Mouse (Mus musculus): ENCODE results near the gene Map2k7. TPM values are rescaled to one million over a fixed set of nuclear protein-coding genes. Genes with fewer than 3 reads are reported as not detected.
"Not testable (repeated sequence)": the region's sequence is repeated elsewhere in the genome, so short reads cannot be mapped to it uniquely, and the experiment has no call there.

Gene Map2k7
- polyA plus RNA-seq, 1 experiment from 2014 or later = 9.5 TPM

- peak; percentile 93 for ATAC-seq (ENCODE audit: low read depth)
- H3K9me3 ChIP-seq (replicated peaks; ENCODE audit: control insufficient read depth, low read length) = no peaks in the 10 kb centered on the region
- no peaks in the 10 kb centered on the region for H3K27me3 ChIP-seq (ENCODE audit: control insufficient read depth, insufficient read depth, low read depth, low read length)
- H3K27ac ChIP-seq (ENCODE audit: low read length) = peak within 1 kb of the TSS; percentile 86
- under 1% methylated on average over 69 of the region's 69 CpGs for WGBS (ENCODE audit: insufficient replicate concordance)
- peak within 1 kb of the TSS; percentile 92 for H3K4me2 ChIP-seq (ENCODE audit: low read depth, low read length)
- H3K9ac ChIP-seq (ENCODE audit: low read depth, low read length) = peak within 1 kb of the TSS; percentile 97
- H3K4me3 ChIP-seq (ENCODE audit: low read depth, low read length) = peak within 1 kb of the TSS; percentile 98
- H3K36me3 ChIP-seq (ENCODE audit: control insufficient read depth, insufficient read depth) = peaks cover 3% of the 10 kb centered on the region; the same call in 1 of the 2 replicates
- H3K4me1 ChIP-seq (ENCODE audit: control insufficient read depth, low read depth, low read length) = peaks cover 17% of the 10 kb centered on the region
These were observed 14.6 kb downstream of the Map2k7 start, which contains the start of gene Snapc2 for GRCm38 (mm10) chr8:4252934-4253841. Gene Snapc2 (plus strand): TSS chr8:4253080.

DNA sequence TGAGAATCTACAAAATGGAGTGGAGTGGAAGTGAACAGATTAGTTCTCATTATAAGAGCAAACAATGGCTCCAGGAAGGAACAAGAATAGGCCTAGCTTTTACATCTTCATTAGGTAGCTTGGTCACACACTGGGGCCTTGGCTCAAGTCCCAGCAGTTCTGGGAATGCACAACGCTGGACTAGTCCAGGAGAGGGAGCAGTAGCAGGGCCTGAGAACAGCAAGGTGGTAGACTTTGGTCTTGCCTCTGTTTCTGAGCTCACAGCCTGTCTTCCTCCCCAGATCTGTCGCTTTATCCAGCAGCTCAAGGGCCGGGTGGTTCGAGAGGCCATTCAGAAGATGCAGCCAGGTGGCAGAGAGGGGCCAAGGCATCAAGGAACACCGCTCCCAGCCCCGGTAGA is 15.5 kb downstream of the Map2k7 start:
- no peak for ATAC-seq (ENCODE audit: low read depth)
- Histone ChIP-seq H3K4me1 (ENCODE audit: control insufficient read depth, low read depth, low read length) (peaks cover 26% of the 10 kb centered on the region), H3K27me3 (ENCODE audit: control insufficient read depth, insufficient read depth, low read depth, low read length) (no peaks in the 10 kb centered on the region), H3K9ac (ENCODE audit: low read depth, low read length) (0 out of 2 replicates have a peak overlapping the region, but pooled peaks have one; percentile 14), H3K9me3 (replicated peaks; ENCODE audit: control insufficient read depth, low read length) (no peaks in the 10 kb centered on the region), H3K36me3 (ENCODE audit: control insufficient read depth, insufficient read depth) (peaks cover 3% of the 10 kb centered on the region; the same call in 1 of the 2 replicates), H3K4me3 (ENCODE audit: low read depth, low read length) (peak overlapping the region; percentile 98; the same call in 1 of the 2 replicates), H3K4me2 (ENCODE audit: low read depth, low read length) (peak overlapping the region; percentile 92), H3K27ac (ENCODE audit: low read length) (no peak overlapping the region)
- 80% methylated on average over 6 of the region's 6 CpGs for WGBS (ENCODE audit: insufficient replicate concordance)

DNA sequence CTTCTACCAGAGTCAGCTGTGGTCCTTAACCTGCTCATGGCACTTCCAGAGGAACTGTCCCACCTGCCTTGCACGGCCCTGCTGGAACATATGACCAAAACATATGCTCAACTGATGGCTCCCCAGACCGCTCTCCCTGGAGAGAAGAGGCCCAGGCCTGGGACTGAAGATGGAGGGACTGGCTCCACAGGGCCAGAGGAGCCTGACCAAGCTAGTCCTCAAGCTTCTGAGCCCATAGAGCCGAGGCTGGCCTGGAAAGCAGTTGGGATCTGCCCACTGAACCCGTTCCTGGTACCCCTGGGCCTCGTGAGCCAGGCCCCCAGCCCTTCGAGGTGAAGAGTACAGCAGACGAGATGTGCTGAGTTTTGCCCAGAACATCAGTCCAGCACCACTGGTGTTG is 16.9 kb downstream of the Map2k7 start:
- H3K36me3 ChIP-seq (ENCODE audit: control insufficient read depth, insufficient read depth); H3K9me3 ChIP-seq (replicated peaks; ENCODE audit: control insufficient read depth, low read length); H3K4me3 ChIP-seq (ENCODE audit: low read depth, low read length); H3K27ac ChIP-seq (ENCODE audit: low read length); H3K4me2 ChIP-seq (ENCODE audit: low read depth, low read length); H3K9ac ChIP-seq (ENCODE audit: low read depth, low read length); ATAC-seq (ENCODE audit: low read depth); H3K27me3 ChIP-seq (ENCODE audit: control insufficient read depth, insufficient read depth, low read depth, low read length): not testable (repeated sequence)
- peaks cover 29% of the 10 kb centered on the region for H3K4me1 ChIP-seq (ENCODE audit: control insufficient read depth, low read depth, low read length)
- 69% methylated on average over 7 of the region's 7 CpGs for WGBS (ENCODE audit: insufficient replicate concordance)

GRCm38 (mm10) chr8:4256911-4257310 is 18.4 kb downstream of the Map2k7 start:
- Histone ChIP-seq H3K9me3 (replicated peaks; ENCODE audit: control insufficient read depth, low read length) (no peaks in the 10 kb centered on the region), H3K27ac (ENCODE audit: low read length) (no peak overlapping the region), H3K4me3 (ENCODE audit: low read depth, low read length) (no peak overlapping the region), H3K4me2 (ENCODE audit: low read depth, low read length) (no peak overlapping the region), H3K4me1 (ENCODE audit: control insufficient read depth, low read depth, low read length) (peaks cover 29% of the 10 kb centered on the region), H3K27me3 (ENCODE audit: control insufficient read depth, insufficient read depth, low read depth, low read length) (no peaks in the 10 kb centered on the region), H3K9ac (ENCODE audit: low read depth, low read length) (no peak overlapping the region), H3K36me3 (ENCODE audit: control insufficient read depth, insufficient read depth) (peaks cover 3% of the 10 kb centered on the region)
- ATAC-seq (ENCODE audit: low read depth) = no peak
- WGBS (ENCODE audit: insufficient replicate concordance) = 66% methylated on average over 4 of the region's 4 CpGs

GRCm38 (mm10) chr8:4257350-4257749 is 18.8 kb downstream of the Map2k7 start:
- 86% methylated on average over 4 of the region's 4 CpGs for WGBS (ENCODE audit: insufficient replicate concordance)
- H3K9ac ChIP-seq (ENCODE audit: low read depth, low read length) = no peak overlapping the region
- H3K4me3 ChIP-seq (ENCODE audit: low read depth, low read length) = no peak overlapping the region
- no peak for ATAC-seq (ENCODE audit: low read depth)
- H3K4me2 ChIP-seq (ENCODE audit: low read depth, low read length) = no peak overlapping the region
- no peak overlapping the region for H3K27ac ChIP-seq (ENCODE audit: low read length)
- H3K4me1 ChIP-seq (ENCODE audit: control insufficient read depth, low read depth, low read length) = peaks cover 26% of the 10 kb centered on the region
- H3K9me3 ChIP-seq (replicated peaks; ENCODE audit: control insufficient read depth, low read length) = no peaks in the 10 kb centered on the region
- H3K27me3 ChIP-seq (ENCODE audit: control insufficient read depth, insufficient read depth, low read depth, low read length) = no peaks in the 10 kb centered on the region
- H3K36me3 ChIP-seq (ENCODE audit: control insufficient read depth, insufficient read depth) = peaks cover 5% of the 10 kb centered on the region

GRCm38 (mm10) chr8:4258233-4258632 is 19.7 kb downstream of the Map2k7 start:
- Histone ChIP-seq H3K4me3 (ENCODE audit: low read depth, low read length) (peak overlapping the region; percentile 67), H3K4me2 (ENCODE audit: low read depth, low read length) (peak overlapping the region; percentile 100), H3K9me3 (replicated peaks; ENCODE audit: control insufficient read depth, low read length) (no peaks in the 10 kb centered on the region), H3K27me3 (ENCODE audit: control insufficient read depth, insufficient read depth, low read depth, low read length) (no peaks in the 10 kb centered on the region), H3K36me3 (ENCODE audit: control insufficient read depth, insufficient read depth) (peaks cover 5% of the 10 kb centered on the region), H3K4me1 (ENCODE audit: control insufficient read depth, low read depth, low read length) (peaks cover 22% of the 10 kb centered on the region), H3K9ac (ENCODE audit: low read depth, low read length) (peak overlapping the region; percentile 60), H3K27ac (ENCODE audit: low read length) (no peak overlapping the region)
- 2% methylated on average over 35 of the region's 35 CpGs for WGBS (ENCODE audit: insufficient replicate concordance)
- peak; percentile 37 for ATAC-seq (ENCODE audit: low read depth)

DNA sequence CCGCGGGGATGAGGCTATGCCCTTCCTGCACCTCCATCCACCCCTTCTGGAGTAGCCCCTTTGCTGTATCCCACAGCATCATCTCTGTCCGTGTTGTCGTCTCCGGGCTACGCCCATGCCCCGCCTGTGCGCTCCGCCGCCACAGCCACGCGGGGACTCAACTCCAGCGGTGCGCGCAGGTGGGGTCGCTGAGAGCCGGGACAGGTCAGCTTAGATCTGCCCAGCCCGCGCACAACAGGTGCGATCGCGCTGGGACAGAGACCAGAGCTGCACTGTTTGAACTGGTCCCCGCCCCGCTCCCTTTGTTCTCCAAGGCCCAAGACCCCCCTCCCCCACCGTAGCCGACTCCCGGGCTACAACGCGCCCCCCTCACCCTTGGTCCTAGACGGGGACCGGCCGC is 20.1 kb downstream of the Map2k7 start:
- Histone ChIP-seq H3K36me3 (ENCODE audit: control insufficient read depth, insufficient read depth) (peaks cover 5% of the 10 kb centered on the region), H3K27me3 (ENCODE audit: control insufficient read depth, insufficient read depth, low read depth, low read length) (no peaks in the 10 kb centered on the region), H3K9me3 (replicated peaks; ENCODE audit: control insufficient read depth, low read length) (no peaks in the 10 kb centered on the region), H3K4me3 (ENCODE audit: low read depth, low read length) (peak overlapping the region; percentile 67), H3K4me2 (ENCODE audit: low read depth, low read length) (peak overlapping the region; percentile 100), H3K4me1 (ENCODE audit: control insufficient read depth, low read depth, low read length) (peaks cover 20% of the 10 kb centered on the region), H3K27ac (ENCODE audit: low read length) (no peak overlapping the region), H3K9ac (ENCODE audit: low read depth, low read length) (peak overlapping the region; percentile 60)
- ATAC-seq (ENCODE audit: low read depth) = peak; percentile 42
- under 1% methylated on average over 32 of the region's 32 CpGs for WGBS (ENCODE audit: insufficient replicate concordance)

GRCm38 (mm10) chr8:4259125-4259804 is 20.7 kb downstream of the Map2k7 start, which contains the start of gene Ctxn1:
Gene Ctxn1 (minus strand): TSS chr8:4259274.
- Histone ChIP-seq H3K9me3 (replicated peaks; ENCODE audit: control insufficient read depth, low read length) (no peaks in the 10 kb centered on the region), H3K36me3 (ENCODE audit: control insufficient read depth, insufficient read depth) (peaks cover 5% of the 10 kb centered on the region), H3K9ac (ENCODE audit: low read depth, low read length) (peak within 1 kb of the TSS; percentile 60), H3K27ac (ENCODE audit: low read length) (peak within 1 kb of the TSS; percentile 50; the same call in 1 of the 2 replicates), H3K27me3 (ENCODE audit: control insufficient read depth, insufficient read depth, low read depth, low read length) (no peaks in the 10 kb centered on the region), H3K4me1 (ENCODE audit: control insufficient read depth, low read depth, low read length) (peaks cover 15% of the 10 kb centered on the region), H3K4me3 (ENCODE audit: low read depth, low read length) (peak within 1 kb of the TSS; percentile 67), H3K4me2 (ENCODE audit: low read depth, low read length) (peak within 1 kb of the TSS; percentile 100)
- 10% methylated on average over 33 of the region's 33 CpGs for WGBS (ENCODE audit: insufficient replicate concordance)
- peak; percentile 96 for ATAC-seq (ENCODE audit: low read depth)
